Mouse (Mus musculus): ENCODE data around the gene Klrk1. TPM values are rescaled to one million over a fixed set of nuclear protein-coding genes. Genes with fewer than 3 reads are reported as not detected.

The Klrk1 gene
- polyA plus RNA-seq, 1 experiment: 1.1 TPM

DNA sequence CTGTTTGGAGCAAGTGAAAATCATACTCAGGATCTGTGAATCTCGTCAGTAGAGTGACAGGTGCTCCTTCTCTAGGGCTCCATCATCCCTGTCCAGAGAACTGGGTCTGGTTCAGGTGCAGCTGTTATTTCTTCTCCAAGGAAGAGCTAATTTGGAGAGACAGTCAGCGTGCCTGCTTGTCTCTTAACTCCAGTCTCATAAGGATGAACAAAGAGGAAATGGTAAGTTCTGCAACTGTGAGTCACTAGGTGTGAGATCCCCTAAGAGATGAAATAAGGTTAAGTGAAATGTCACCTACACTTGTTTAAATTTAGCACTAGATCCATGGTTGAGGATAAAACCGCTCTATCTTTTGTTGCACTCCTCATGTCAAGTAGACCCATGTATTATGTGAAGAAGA, 40.6 kb downstream of the Klrk1 start:
- DNase-seq: no peak
- TF ChIP-seq CTCF (IDR thresholded peaks at IDR 0.05; ENCODE audit: borderline replicate concordance, control insufficient read depth, extremely low read depth, insufficient read depth, low read length, poor library complexity): no peak
- TF ChIP-seq POLR2A (IDR thresholded peaks at IDR 0.05; ENCODE audit: control insufficient read depth, extremely low read depth, insufficient read depth, low read length, poor library complexity): no peak
- Histone ChIP-seq H3K36me3 (ENCODE audit: control insufficient read depth, insufficient read depth, low read length) (no peaks in the 10 kb centered on the region), H3K4me3 (ENCODE audit: control insufficient read depth, insufficient read depth, low read length) (no peak overlapping the region), H3K27me3 (ENCODE audit: control insufficient read depth, insufficient read depth, low read length) (no peaks in the 10 kb centered on the region), H3K4me1 (replicated peaks; ENCODE audit: control insufficient read depth, insufficient read depth, low read length) (no peaks in the 10 kb centered on the region), H3K27ac (ENCODE audit: control insufficient read depth, insufficient read depth, low read length) (no peak overlapping the region)
- WGBS: 80% methylated on average over 3 of the region's 3 CpGs

DNA sequence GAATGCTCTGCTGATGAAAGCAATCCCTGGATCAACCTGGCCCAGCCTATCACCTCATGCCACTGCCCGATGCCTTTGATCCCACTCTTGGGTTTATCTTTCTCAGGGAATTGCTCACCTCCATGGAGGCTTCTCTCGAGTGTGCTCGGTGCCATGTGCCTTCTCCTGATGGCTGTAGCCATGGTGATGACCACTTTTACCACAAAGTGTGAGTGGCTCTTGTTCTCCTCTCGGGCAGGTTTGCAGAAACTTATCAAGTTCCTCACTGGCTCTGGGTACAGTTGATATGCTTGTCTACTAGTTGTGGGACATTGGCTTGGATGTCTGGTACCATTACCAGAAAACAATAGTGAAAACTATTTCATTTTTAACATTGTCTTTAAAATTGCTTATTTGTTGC, 41.8 kb downstream of the Klrk1 start:
- Histone ChIP-seq H3K27ac (ENCODE audit: control insufficient read depth, insufficient read depth, low read length) (no peak overlapping the region), H3K27me3 (ENCODE audit: control insufficient read depth, insufficient read depth, low read length) (no peaks in the 10 kb centered on the region), H3K36me3 (ENCODE audit: control insufficient read depth, insufficient read depth, low read length) (no peaks in the 10 kb centered on the region), H3K4me1 (replicated peaks; ENCODE audit: control insufficient read depth, insufficient read depth, low read length) (no peaks in the 10 kb centered on the region), H3K4me3 (ENCODE audit: control insufficient read depth, insufficient read depth, low read length) (no peak overlapping the region)
- 43% methylated on average over 4 of the region's 4 CpGs for WGBS
- TF ChIP-seq CTCF (IDR thresholded peaks at IDR 0.05; ENCODE audit: borderline replicate concordance, control insufficient read depth, extremely low read depth, insufficient read depth, low read length, poor library complexity) (no peak), POLR2A (IDR thresholded peaks at IDR 0.05; ENCODE audit: control insufficient read depth, extremely low read depth, insufficient read depth, low read length, poor library complexity) (no peak)
- DNase-seq: no peak

DNA sequence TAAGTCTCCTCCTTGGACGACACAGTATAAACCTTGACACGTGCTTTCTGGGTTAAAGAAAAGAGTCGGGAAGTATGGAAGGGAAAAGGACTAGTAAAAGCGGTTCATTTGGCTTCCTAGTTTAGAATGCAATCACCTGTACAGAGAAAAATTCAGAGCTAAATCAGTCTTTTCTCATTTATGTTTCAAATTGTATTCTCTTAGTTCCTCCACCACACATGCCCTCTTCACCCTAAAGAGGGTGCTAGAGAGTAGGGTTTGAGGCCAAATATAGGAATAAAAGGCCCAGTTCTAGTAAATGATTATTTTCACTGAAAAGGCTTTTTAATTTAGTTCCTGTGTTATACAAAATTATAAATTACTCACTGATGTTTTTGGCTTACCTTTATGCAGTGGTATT, 42.4 kb downstream of the Klrk1 start:
- TF ChIP-seq CTCF (IDR thresholded peaks at IDR 0.05; ENCODE audit: borderline replicate concordance, control insufficient read depth, extremely low read depth, insufficient read depth, low read length, poor library complexity) (no peak), POLR2A (IDR thresholded peaks at IDR 0.05; ENCODE audit: control insufficient read depth, extremely low read depth, insufficient read depth, low read length, poor library complexity) (no peak)
- no peaks in the 10 kb centered on the region for H3K4me1 ChIP-seq (replicated peaks; ENCODE audit: control insufficient read depth, insufficient read depth, low read length)
- no peaks in the 10 kb centered on the region for H3K36me3 ChIP-seq (ENCODE audit: control insufficient read depth, insufficient read depth, low read length)
- 74% methylated on average over 4 of the region's 4 CpGs for WGBS
- H3K4me3 ChIP-seq (ENCODE audit: control insufficient read depth, insufficient read depth, low read length): no peak overlapping the region
- DNase-seq: no peak
- no peak overlapping the region for H3K27ac ChIP-seq (ENCODE audit: control insufficient read depth, insufficient read depth, low read length)
- no peaks in the 10 kb centered on the region for H3K27me3 ChIP-seq (ENCODE audit: control insufficient read depth, insufficient read depth, low read length)

DNA sequence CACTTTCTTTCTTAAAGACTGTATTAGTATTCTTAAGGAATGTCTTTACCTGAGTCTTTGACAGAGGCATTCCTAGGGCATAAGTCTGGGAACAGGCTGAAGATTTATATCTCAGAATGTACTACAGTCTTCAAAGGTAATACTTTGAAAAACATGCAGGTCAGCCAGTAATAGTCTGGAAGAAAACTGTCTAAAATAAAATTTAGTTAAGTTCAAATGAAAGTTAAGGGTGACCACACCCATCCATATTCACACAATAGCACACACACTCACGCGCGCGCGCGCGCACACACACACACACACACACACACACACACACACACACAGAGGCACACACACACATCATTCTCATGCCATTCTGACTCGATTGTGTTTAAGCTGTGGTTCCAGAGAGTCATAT, 46.1 kb downstream of the Klrk1 start, which contains the start of gene Klre1:
Gene Klre1, plus strand, starts transcription at position 301 of the 400 bp plus-strand sequence.
- Histone ChIP-seq H3K27me3 (ENCODE audit: control insufficient read depth, insufficient read depth, low read length) (no peaks in the 10 kb centered on the region), H3K4me3 (ENCODE audit: control insufficient read depth, insufficient read depth, low read length) (no peak within 1 kb of the TSS), H3K4me1 (replicated peaks; ENCODE audit: control insufficient read depth, insufficient read depth, low read length) (no peaks in the 10 kb centered on the region), H3K36me3 (ENCODE audit: control insufficient read depth, insufficient read depth, low read length) (no peaks in the 10 kb centered on the region), H3K27ac (ENCODE audit: control insufficient read depth, insufficient read depth, low read length) (no peak within 1 kb of the TSS)
- no peak for DNase-seq
- WGBS: 95% methylated on average over 8 of the region's 8 CpGs
- no peak for TF ChIP-seq CTCF (IDR thresholded peaks at IDR 0.05; ENCODE audit: borderline replicate concordance, control insufficient read depth, extremely low read depth, insufficient read depth, low read length, poor library complexity)
- no peak for TF ChIP-seq POLR2A (IDR thresholded peaks at IDR 0.05; ENCODE audit: control insufficient read depth, extremely low read depth, insufficient read depth, low read length, poor library complexity)

DNA sequence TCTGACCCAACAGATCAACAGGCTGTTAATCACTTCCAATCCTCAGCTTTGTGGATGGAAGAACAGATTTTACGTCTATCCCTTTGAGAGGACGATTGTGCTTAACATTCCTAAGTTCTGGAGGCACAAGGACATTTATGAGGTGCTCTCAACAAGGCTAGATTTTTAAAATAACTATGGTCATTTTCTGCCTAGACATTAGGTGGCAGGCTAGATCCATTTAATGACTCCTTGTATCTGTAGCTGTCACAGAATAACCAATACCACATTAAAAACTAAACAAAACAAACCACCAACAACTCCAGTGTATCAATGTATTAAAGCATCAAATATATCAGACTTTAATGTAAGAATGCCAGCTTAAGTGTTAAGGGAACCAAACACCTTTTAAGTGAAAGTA, 48.3 kb downstream of the Klrk1 start:
- 24% methylated on average over 2 of the region's 2 CpGs for WGBS
- H3K27me3 ChIP-seq (ENCODE audit: control insufficient read depth, insufficient read depth, low read length): no peaks in the 10 kb centered on the region
- no peaks in the 10 kb centered on the region for H3K36me3 ChIP-seq (ENCODE audit: control insufficient read depth, insufficient read depth, low read length)
- TF ChIP-seq POLR2A (IDR thresholded peaks at IDR 0.05; ENCODE audit: control insufficient read depth, extremely low read depth, insufficient read depth, low read length, poor library complexity) (no peak), CTCF (IDR thresholded peaks at IDR 0.05; ENCODE audit: borderline replicate concordance, control insufficient read depth, extremely low read depth, insufficient read depth, low read length, poor library complexity) (no peak)
- H3K27ac ChIP-seq (ENCODE audit: control insufficient read depth, insufficient read depth, low read length): no peak overlapping the region
- H3K4me1 ChIP-seq (replicated peaks; ENCODE audit: control insufficient read depth, insufficient read depth, low read length): no peaks in the 10 kb centered on the region
- no peak for DNase-seq
- no peak overlapping the region for H3K4me3 ChIP-seq (ENCODE audit: control insufficient read depth, insufficient read depth, low read length)

DNA sequence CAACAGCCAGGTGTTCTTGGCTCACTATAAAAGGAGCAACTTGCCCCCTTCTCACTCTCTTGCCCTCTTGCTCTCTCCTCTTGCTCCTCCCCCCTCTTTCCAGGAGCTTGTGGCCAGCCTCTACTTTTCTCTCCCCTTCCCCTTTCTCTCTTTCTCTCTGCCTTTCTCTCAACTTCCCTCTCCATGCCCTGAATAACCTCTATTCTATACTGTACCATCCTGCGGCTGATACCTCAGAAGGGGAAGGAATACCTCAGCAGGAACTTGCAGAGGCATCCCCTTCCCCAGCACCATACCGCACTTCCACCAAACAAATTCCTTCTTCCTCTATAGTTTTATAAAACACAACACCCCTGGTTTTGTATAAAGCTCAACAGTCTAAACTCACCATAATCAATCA, 58.4 kb downstream of the Klrk1 start:
- no peaks in the 10 kb centered on the region for H3K27me3 ChIP-seq (ENCODE audit: control insufficient read depth, insufficient read depth, low read length)
- H3K4me1 ChIP-seq (replicated peaks; ENCODE audit: control insufficient read depth, insufficient read depth, low read length): no peaks in the 10 kb centered on the region
- no peak overlapping the region for H3K27ac ChIP-seq (ENCODE audit: control insufficient read depth, insufficient read depth, low read length)
- no peak for DNase-seq
- TF ChIP-seq POLR2A (IDR thresholded peaks at IDR 0.05; ENCODE audit: control insufficient read depth, extremely low read depth, insufficient read depth, low read length, poor library complexity): no peak
- no peaks in the 10 kb centered on the region for H3K36me3 ChIP-seq (ENCODE audit: control insufficient read depth, insufficient read depth, low read length)
- WGBS: 28% methylated on average over 2 of the region's 2 CpGs
- no peak overlapping the region for H3K4me3 ChIP-seq (ENCODE audit: control insufficient read depth, insufficient read depth, low read length)

Other genes starting within 250 kb of the Klrk1 start
- not detected in 2 replicates for gene Clec12b, start 238.0 kb downstream of the Klrk1 start, polyA plus RNA-seq (2012; rRNA removed)
- gene Clec1b, start 226.6 kb downstream of the Klrk1 start, polyA plus RNA-seq (2012; rRNA removed): 1.3 and 1.4 TPM in 2 replicates
- gene Clec9a, start 215.0 kb downstream of the Klrk1 start, polyA plus RNA-seq (2012; rRNA removed): 2.3 and 4.6 TPM in 2 replicates
- gene Clec1a, start 171.9 kb downstream of the Klrk1 start, polyA plus RNA-seq (2012; rRNA removed): 0.33 and 0.65 TPM in 2 replicates
- gene Olr1, start 116.7 kb downstream of the Klrk1 start, polyA plus RNA-seq (2012; rRNA removed): 0.13 and 0.19 TPM in 2 replicates
- 0.18 TPM in 1 of 2 replicates, not detected in the other for gene Tmem52b, start 111.3 kb downstream of the Klrk1 start, polyA plus RNA-seq (2012; rRNA removed)
- 24.6 and 29.8 TPM in 2 replicates for gene Gabarapl1, start 90.7 kb downstream of the Klrk1 start, polyA plus RNA-seq (2012; rRNA removed)
- gene Klre1, start 46.0 kb downstream of the Klrk1 start, polyA plus RNA-seq (2012; rRNA removed): 0.23 and 0.44 TPM in 2 replicates
- gene Klrd1, start 32.1 kb downstream of the Klrk1 start, polyA plus RNA-seq (2012; rRNA removed): 0.60 and 1.1 TPM in 2 replicates
- gene Klrc3, start 19.5 kb upstream of the Klrk1 start, polyA plus RNA-seq (2012; rRNA removed): 0.40 TPM in 1 of 2 replicates, not detected in the other
- 0.42 and 0.65 TPM in 2 replicates for gene Klrc2, start 36.8 kb upstream of the Klrk1 start, polyA plus RNA-seq (2012; rRNA removed)
- gene Klrc1, start 55.1 kb upstream of the Klrk1 start, polyA plus RNA-seq (2012; rRNA removed): 0.17 and 0.57 TPM in 2 replicates
- not detected in 2 replicates for gene Klri1, start 93.3 kb upstream of the Klrk1 start, polyA plus RNA-seq (2012; rRNA removed)
- gene Klri2, start 116.6 kb upstream of the Klrk1 start, polyA plus RNA-seq (2012; rRNA removed): 0.03 and 0.05 TPM in 2 replicates
- not detected in 2 replicates for gene Gm156, start 160.4 kb upstream of the Klrk1 start, polyA plus RNA-seq (2012; rRNA removed)
- gene Gm17631, start 238.8 kb upstream of the Klrk1 start, polyA plus RNA-seq (2012; rRNA removed): not detected in 2 replicates